In genomic region chr13:51729887-51730361, GRCm38 (mm10) we compare ENCODE assay signal across 7 mouse cellular contexts.
A peak's percentile ranks its signal among the peaks of the same experiment; 100 is the strongest.
DNase-seq lines count a peak whose midpoint lies in the region; ATAC-seq and TF ChIP-seq lines count a peak whose summit lies in the region.

No protein-coding gene starts in this region.

- TF ChIP-seq CTCF in brain, embryonic 14.5 days (IDR thresholded peaks at IDR 0.05; ENCODE audit: borderline replicate concordance, extremely low read depth, insufficient read depth, insufficient read length) = peak; percentile 69

- H3K4me2 ChIP-seq in lung, embryonic 15.5 days = no peak overlapping the region
- no peak overlapping the region for H3K4me2 ChIP-seq in hindbrain, embryonic 12.5 days (replicated peaks)
- H3K4me2 ChIP-seq in neural tube, embryonic 14.5 days (ENCODE audit: low read depth, low read length) = no peak overlapping the region

- H3K9ac ChIP-seq in lung, embryonic 15.5 days = no peak overlapping the region
- H3K9ac ChIP-seq in hindbrain, embryonic 12.5 days = no peak overlapping the region; the same call in 1 of the 2 replicates
- H3K9ac ChIP-seq in neural tube, embryonic 14.5 days (replicated peaks; ENCODE audit: low read depth, low read length) = no peak overlapping the region

- no peak for TF ChIP-seq POLR2A in brain, embryonic 14.5 days (IDR thresholded peaks at IDR 0.05; ENCODE audit: borderline replicate concordance, extremely low read depth, insufficient read depth, insufficient read length, poor library complexity, severe bottlenecking)

- ATAC-seq in lung, embryonic 15.5 days (ENCODE audit: borderline replicate concordance, extremely low read depth, low FRiP score, low TSS enrichment) = peak; percentile 41; the same call in 1 of the 2 replicates
- peak; percentile 54 for ATAC-seq in hindbrain, embryonic 12.5 days (ENCODE audit: low FRiP score)
- peak; percentile 50; the same call in 1 of the 2 replicates for ATAC-seq in neural tube, embryonic 14.5 days (ENCODE audit: low read depth)

- H3K27ac ChIP-seq in lung, embryonic 15.5 days = peak overlapping the region; percentile 47; the same call in 1 of the 2 replicates
- no peak overlapping the region for H3K27ac ChIP-seq in hindbrain, embryonic 12.5 days
- no peak overlapping the region for H3K27ac ChIP-seq in neural tube, embryonic 14.5 days (ENCODE audit: low read depth, low read length)

- no peaks in the 10 kb centered on the region for H3K36me3 ChIP-seq in lung, embryonic 15.5 days
- no peaks in the 10 kb centered on the region for H3K36me3 ChIP-seq in hindbrain, embryonic 12.5 days
- no peaks in the 10 kb centered on the region for H3K36me3 ChIP-seq in neural tube, embryonic 14.5 days (ENCODE audit: control insufficient read depth, insufficient read depth, low read length)

- no peaks in the 10 kb centered on the region for H3K9me3 ChIP-seq in lung, embryonic 15.5 days
- no peaks in the 10 kb centered on the region for H3K9me3 ChIP-seq in hindbrain, embryonic 12.5 days (replicated peaks)
- H3K9me3 ChIP-seq in neural tube, embryonic 14.5 days (ENCODE audit: control insufficient read depth, low read length) = no peaks in the 10 kb centered on the region

- no peaks in the 10 kb centered on the region for H3K27me3 ChIP-seq in lung, embryonic 15.5 days
- no peaks in the 10 kb centered on the region for H3K27me3 ChIP-seq in hindbrain, embryonic 12.5 days
- H3K27me3 ChIP-seq in neural tube, embryonic 14.5 days (ENCODE audit: control insufficient read depth, insufficient read depth, low read length) = no peaks in the 10 kb centered on the region

- WGBS in lung, embryonic 15.5 days = 2% methylated on average over 4 of the region's 4 CpGs
- 7% methylated on average over 4 of the region's 4 CpGs for WGBS in hindbrain, embryonic 12.5 days
- WGBS in neural tube, embryonic 14.5 days = 6% methylated on average over 4 of the region's 4 CpGs

- H3K4me3 ChIP-seq in lung, embryonic 15.5 days = no peak overlapping the region
- H3K4me3 ChIP-seq in hindbrain, embryonic 12.5 days = no peak overlapping the region
- H3K4me3 ChIP-seq in neural tube, embryonic 14.5 days (ENCODE audit: low read depth, low read length) = no peak overlapping the region

- no peak for DNase-seq in lung, adult 18-20 months
- peak; percentile 77 for DNase-seq in brain, embryonic 14.5 days (ENCODE audit: low read depth)
- DNase-seq in spleen, adult 12 weeks (ENCODE audit: low spot score) = no peak
- no peak for DNase-seq in layer of hippocampus, postnatal 36 days

- H3K4me1 ChIP-seq in lung, embryonic 15.5 days = peaks cover 13% of the 10 kb centered on the region
- H3K4me1 ChIP-seq in hindbrain, embryonic 12.5 days = peaks cover 37% of the 10 kb centered on the region
- peaks cover 17% of the 10 kb centered on the region; the same call in 1 of the 2 replicates for H3K4me1 ChIP-seq in neural tube, embryonic 14.5 days (ENCODE audit: control insufficient read depth, insufficient read depth, low read length)
